Mouse (Mus musculus) midbrain, embryonic 14.5 days (tissue): ENCODE measurements around the gene Olfr694. TPM values are rescaled to one million over a fixed set of nuclear protein-coding genes. Genes with fewer than 3 reads are reported as not detected.

ENCODE experiments used
- polyA plus RNA-seq: library from polyadenylated mRNA; unstranded; fragments of >200 nt; fragmentation: Nextera tagmentation; extraction: Ambion mirVana; gene quantifications from 2 replicates; pipeline ENCODE4 v1.2.1, GENCODE M21; 2014

Gene Olfr694
- polyA plus RNA-seq, 1 experiment from 2014 or later: not detected

Other genes with a start within 250 kb of the Olfr694 start
- not detected in 2 replicates for gene Olfr693, start 11.2 kb downstream of the Olfr694 start, polyA plus RNA-seq
- gene Olfr695, start 24.6 kb upstream of the Olfr694 start, polyA plus RNA-seq: not detected in 2 replicates
- not detected in 2 replicates for gene Olfr697, start 50.6 kb upstream of the Olfr694 start, polyA plus RNA-seq
- gene Olfr698, start 63.6 kb upstream of the Olfr694 start, polyA plus RNA-seq: not detected in 2 replicates
- not detected in 2 replicates for gene Olfr699, start 101.4 kb upstream of the Olfr694 start, polyA plus RNA-seq
- not detected in 2 replicates for gene Olfr700, start 117.0 kb upstream of the Olfr694 start, polyA plus RNA-seq
- gene Olfr701, start 122.3 kb upstream of the Olfr694 start, polyA plus RNA-seq: not detected in 2 replicates
- not detected in 2 replicates for gene Olfr702, start 142.1 kb upstream of the Olfr694 start, polyA plus RNA-seq
- gene Olfr703, start 151.5 kb upstream of the Olfr694 start, polyA plus RNA-seq: not detected in 2 replicates
- not detected in 2 replicates for gene Olfr704, start 171.4 kb upstream of the Olfr694 start, polyA plus RNA-seq
- not detected in 2 replicates for gene Olfr705, start 185.1 kb upstream of the Olfr694 start, polyA plus RNA-seq
- not detected in 2 replicates for gene Olfr706, start 196.3 kb upstream of the Olfr694 start, polyA plus RNA-seq
- gene Olfr707, start 209.4 kb upstream of the Olfr694 start, polyA plus RNA-seq: not detected in 2 replicates
- not detected in 2 replicates for gene Olfr1532-ps1, start 216.2 kb upstream of the Olfr694 start, polyA plus RNA-seq
- not detected in 2 replicates for gene Olfr709-ps1, start 240.4 kb upstream of the Olfr694 start, polyA plus RNA-seq